Mouse (Mus musculus) myocyte (in vitro differentiated cells): ENCODE data around the gene St3gal3.

Source experiments
- CEBPB ChIP-seq: IDR thresholded peaks from 2 replicates; pipeline ENCODE4 v1.6.1; 2011; ENCODE audit warnings: mild to moderate bottlenecking, moderate library complexity; ENCODE audit not compliant: poor library complexity, insufficient read depth, severe bottlenecking
- E2F4 ChIP-seq: IDR thresholded peaks from one replicate; pipeline ENCODE4 v1.6.1; 2011; ENCODE audit warnings: mild to moderate bottlenecking, control low read depth, moderate library complexity; ENCODE audit not compliant: insufficient read depth
- MAX ChIP-seq: IDR thresholded peaks from one replicate; pipeline ENCODE4 v1.6.1; 2011; ENCODE audit warnings: low read depth, mild to moderate bottlenecking, control low read depth
- MYOG ChIP-seq, 3 experiments: IDR thresholded peaks; one replicate each; pipeline ENCODE4 v1.6.1; 2011; ENCODE audit warnings: control low read depth in 2 of 3, low read depth in 2 of 3, mild to moderate bottlenecking in 2 of 3; ENCODE audit not compliant: insufficient read length in 2 of 3, control insufficient read depth in 1 of 3, insufficient read depth in 1 of 3
- POLR2A ChIP-seq: IDR thresholded peaks from one replicate; pipeline ENCODE4 v1.6.1; 2011; ENCODE audit warnings: low read depth, mild to moderate bottlenecking, control low read depth, moderate library complexity; ENCODE audit not compliant: insufficient read length
- POLR2AphosphoS2 ChIP-seq: IDR thresholded peaks from one replicate; pipeline ENCODE4 v1.6.1; 2011; ENCODE audit warnings: low read depth, control low read depth; ENCODE audit not compliant: insufficient read length
- REST ChIP-seq: IDR thresholded peaks from one replicate; pipeline ENCODE4 v1.6.1; 2011; ENCODE audit warnings: mild to moderate bottlenecking, control low read depth, moderate library complexity; ENCODE audit not compliant: insufficient read depth, insufficient read length
- TCF12 ChIP-seq: IDR thresholded peaks from one replicate; pipeline ENCODE4 v1.6.1; 2011; ENCODE audit warnings: mild to moderate bottlenecking, control low read depth; ENCODE audit not compliant: poor library complexity, insufficient read depth, severe bottlenecking
- TCF3 ChIP-seq: IDR thresholded peaks from one replicate; pipeline ENCODE4 v1.6.1; 2011; ENCODE audit warnings: low read depth, control low read depth; ENCODE audit not compliant: insufficient read length
- USF1 ChIP-seq: IDR thresholded peaks from one replicate; pipeline ENCODE4 v1.6.1; 2011; ENCODE audit warnings: low read depth, mild to moderate bottlenecking, control low read depth, moderate library complexity

DNA sequence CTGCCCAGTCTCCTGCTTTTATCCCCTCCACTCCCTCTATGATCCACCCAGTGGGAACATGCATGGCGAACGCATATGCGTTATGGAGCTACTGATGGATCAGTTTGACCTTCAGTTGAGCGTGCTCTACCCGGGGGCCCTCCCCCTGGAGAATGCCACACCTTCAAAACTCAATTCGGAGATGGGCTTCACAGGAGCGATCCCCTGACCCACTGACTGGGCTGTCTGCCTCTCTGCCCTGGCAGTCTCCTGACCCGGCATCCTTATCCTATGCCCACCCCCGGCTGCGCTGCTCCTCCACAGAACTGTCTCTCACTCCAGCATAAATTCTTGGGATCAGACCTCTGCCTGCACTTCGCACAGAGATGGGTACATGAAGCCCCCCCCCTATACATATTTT is 119.6 kb downstream of the St3gal3 start:
- TF ChIP-seq USF1 (no peak), POLR2A (no peak), E2F4 (no peak), MAX (no peak), TCF3 (no peak), MYOG (IDR thresholded peaks at IDR 0.05; ENCODE audit: control insufficient read depth in 1 of 3, insufficient read depth in 1 of 3, insufficient read length in 2 of 3, low read depth in 2 of 3) (no peak), TCF12 (no peak), POLR2AphosphoS2 (no peak), CEBPB (no peak), REST (no peak)
